Mouse (Mus musculus) kidney, embryonic 14.5 days (tissue): Measurements from ENCODE around the gene Mfng. TPM values are rescaled to one million over a fixed set of nuclear protein-coding genes. Genes with fewer than 3 reads are reported as not detected.

Source experiments
- ATAC-seq: fragments of 200-750 bp; cut with Nextera tagmentation; 2 replicates; pipeline ENCODE4 v1.8.0; 2017; ENCODE audit warnings: moderate number of reproducible peaks, mild to moderate bottlenecking, moderate TSS enrichment, moderate library complexity; ENCODE audit not compliant: low FRiP score, low TSS enrichment
- H3K27ac ChIP-seq: fragments of 300-500 bp; sonication (generic); 2 replicates; pipeline ENCODE4 v1.5.1; 2014; ENCODE audit warnings: low read depth, mild to moderate bottlenecking, low read length, moderate library complexity, mixed read lengths
- H3K27me3 ChIP-seq: fragments of 300-500 bp; sonication (generic); 2 replicates; pipeline ENCODE4 v1.6.1; 2014; ENCODE audit warnings: mild to moderate bottlenecking, low read length; ENCODE audit not compliant: control insufficient read depth, insufficient read depth
- H3K36me3 ChIP-seq: fragments of 300-500 bp; sonication (generic); 2 replicates; pipeline ENCODE4 v1.6.1; 2014; ENCODE audit warnings: low read length, mixed read lengths; ENCODE audit not compliant: control insufficient read depth, insufficient read depth
- H3K4me1 ChIP-seq: fragments of 300-500 bp; sonication (generic); 2 replicates; pipeline ENCODE4 v1.6.1; 2014; ENCODE audit warnings: low read length, mixed read lengths; ENCODE audit not compliant: control insufficient read depth, insufficient read depth
- H3K4me2 ChIP-seq: fragments of 300-500 bp; sonication (generic); replicated peaks from 2 replicates; pipeline ENCODE4 v1.6.1; 2014; ENCODE audit warnings: low read depth, mild to moderate bottlenecking, low read length
- H3K4me3 ChIP-seq: fragments of 300-500 bp; sonication (generic); 2 replicates; pipeline ENCODE4 v1.5.1; 2014; ENCODE audit warnings: mild to moderate bottlenecking, low read length
- H3K9ac ChIP-seq: fragments of 300-500 bp; sonication (generic); 2 replicates; pipeline ENCODE4 v1.6.1; 2014; ENCODE audit warnings: low read depth, mild to moderate bottlenecking, low read length, moderate library complexity
- H3K9me3 ChIP-seq: fragments of 300-500 bp; sonication (generic); 2 replicates; pipeline ENCODE4 v1.6.1; 2016; ENCODE audit warnings: low read length; ENCODE audit not compliant: control insufficient read depth
- WGBS: fragments of 180-500 bp; shearing (Covaris S2); extraction: QIAGEN DNeasy Blood & Tissue Kit; methylation state at CpG from one replicate; pipeline ENCODE4 v1.1.7; 2014; 5-methylcytosine and 5-hydroxymethylcytosine counted together
- polyA plus RNA-seq: library from polyadenylated mRNA; unstranded; fragments of >200 nt; fragmentation: Nextera tagmentation; extraction: Ambion mirVana; gene quantifications from 2 replicates; pipeline ENCODE4 v1.2.1, GENCODE M21; 2014

The Mfng gene
- polyA plus RNA-seq, 1 experiment from 2014 or later: 15.4 TPM

DNA sequence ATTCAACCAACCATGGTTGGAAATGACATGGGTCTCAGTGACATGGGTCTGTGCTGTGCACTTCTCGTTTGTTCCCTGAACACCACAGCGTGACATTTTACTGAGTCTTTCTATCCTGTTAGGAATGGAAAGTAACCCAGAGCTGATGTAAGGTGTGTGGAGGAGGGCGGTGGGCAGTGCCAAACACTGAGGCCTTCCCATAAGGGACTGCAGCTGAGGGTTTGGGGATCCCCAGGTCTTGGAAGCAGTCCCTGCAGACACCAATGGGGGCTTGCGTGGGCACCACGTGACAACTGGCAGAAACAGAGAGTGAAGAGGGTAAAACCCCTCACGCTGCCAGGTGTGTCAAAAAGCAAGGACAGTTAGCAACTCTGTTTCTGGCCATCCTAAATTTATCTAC, 15.1 kb downstream of the Mfng start:
- Histone ChIP-seq H3K9me3 (no peaks in the 10 kb centered on the region), H3K4me3 (no peak overlapping the region), H3K9ac (no peak overlapping the region), H3K4me2 (no peak overlapping the region), H3K27me3 (no peaks in the 10 kb centered on the region), H3K27ac (no peak overlapping the region), H3K4me1 (no peaks in the 10 kb centered on the region), H3K36me3 (no peaks in the 10 kb centered on the region)
- no peak for ATAC-seq
- 88% methylated on average over 6 of the region's 6 CpGs for WGBS

- Histone ChIP-seq H3K27ac (no peak overlapping the region), H3K36me3 (no peaks in the 10 kb centered on the region), H3K27me3 (no peaks in the 10 kb centered on the region), H3K4me2 (no peak overlapping the region), H3K4me1 (no peaks in the 10 kb centered on the region), H3K9ac (no peak overlapping the region), H3K9me3 (no peaks in the 10 kb centered on the region), H3K4me3 (no peak overlapping the region)
- WGBS: 67% methylated on average over 12 of the region's 12 CpGs
- ATAC-seq: no peak
Observed at GRCm38 (mm10) chr15:78755966-78756725, 17.1 kb downstream of the Mfng start.

DNA sequence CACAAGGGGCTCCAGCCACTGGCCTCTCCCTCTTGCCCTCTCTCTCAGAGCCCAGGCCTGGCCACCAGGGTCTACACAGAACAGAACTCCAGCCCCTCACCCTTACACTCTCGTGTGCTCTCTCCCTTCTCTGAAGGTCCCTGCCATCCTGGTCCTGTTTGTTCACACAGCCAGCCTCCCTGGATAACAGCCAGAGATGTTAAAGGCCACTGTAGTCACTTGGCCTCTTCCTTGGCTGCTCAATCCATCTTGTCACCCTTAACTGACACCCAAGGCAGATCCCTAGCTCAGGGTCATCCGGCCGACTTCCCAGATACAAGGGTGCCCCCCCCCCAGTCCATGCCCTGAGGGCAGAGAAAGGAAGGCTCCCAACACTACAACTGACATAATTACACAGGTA, 18.0 kb downstream of the Mfng start:
- no peak overlapping the region for H3K9ac ChIP-seq

DNA sequence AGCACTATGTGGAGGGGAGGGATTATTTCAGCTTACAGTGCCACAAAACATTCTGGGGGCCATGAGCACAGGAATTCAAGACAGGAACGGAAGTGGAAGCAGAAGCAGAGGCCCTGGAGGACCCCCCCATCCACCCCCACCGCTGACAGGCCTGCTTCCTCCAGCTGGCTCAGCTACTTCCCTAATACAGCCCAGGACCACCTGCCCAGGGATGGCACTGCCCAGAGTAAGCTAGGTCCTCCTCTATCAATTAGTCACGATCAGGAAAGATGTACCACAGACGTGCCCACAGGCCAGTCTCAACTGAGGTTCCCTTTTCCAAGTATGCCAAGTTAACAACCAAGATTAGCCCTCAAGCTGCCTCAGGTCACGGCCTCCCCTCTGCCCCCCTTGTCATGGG, 19.1 kb downstream of the Mfng start:
- 74% methylated on average over 5 of the region's 5 CpGs for WGBS
- Histone ChIP-seq H3K4me3 (no peak overlapping the region), H3K27ac (no peak overlapping the region), H3K36me3 (no peaks in the 10 kb centered on the region), H3K4me1 (no peaks in the 10 kb centered on the region), H3K27me3 (no peaks in the 10 kb centered on the region), H3K4me2 (no peak overlapping the region), H3K9me3 (no peaks in the 10 kb centered on the region), H3K9ac (no peak overlapping the region)
- no peak for ATAC-seq

More for the DNA sequence above, 18.0 kb downstream of the Mfng start:
- ATAC-seq: no peak
- H3K4me2 ChIP-seq: no peak overlapping the region
- H3K27me3 ChIP-seq: no peaks in the 10 kb centered on the region
- no peak overlapping the region for H3K4me3 ChIP-seq
- no peaks in the 10 kb centered on the region for H3K36me3 ChIP-seq
- no peak overlapping the region for H3K27ac ChIP-seq
- no peaks in the 10 kb centered on the region for H3K9me3 ChIP-seq
- WGBS: 57% methylated on average over 3 of the region's 3 CpGs
- no peaks in the 10 kb centered on the region for H3K4me1 ChIP-seq

DNA sequence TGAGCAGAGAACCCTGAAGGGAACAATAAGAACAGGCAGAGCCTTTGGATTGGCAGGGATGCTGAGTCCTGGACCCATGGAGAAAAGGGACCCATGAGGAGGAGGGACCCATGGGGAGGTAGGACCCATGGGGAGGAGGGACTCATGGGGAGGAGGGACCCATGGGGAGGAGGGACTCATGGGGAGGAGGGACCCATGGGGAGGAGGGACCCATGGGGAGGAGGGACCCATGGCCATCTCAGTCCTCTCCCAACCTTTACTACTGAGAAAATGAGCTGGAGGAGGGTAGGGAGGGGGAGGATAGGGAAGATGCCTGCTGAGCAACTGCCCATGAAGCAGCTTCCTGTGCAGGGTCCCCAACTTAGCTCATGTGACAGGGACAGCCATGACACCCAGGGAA, 20.3 kb downstream of the Mfng start:
- Histone ChIP-seq H3K4me2 (no peak overlapping the region), H3K27ac (no peak overlapping the region), H3K4me1 (no peaks in the 10 kb centered on the region), H3K27me3 (no peaks in the 10 kb centered on the region), H3K9me3 (no peaks in the 10 kb centered on the region), H3K4me3 (no peak overlapping the region), H3K36me3 (no peaks in the 10 kb centered on the region), H3K9ac (no peak overlapping the region)
- ATAC-seq: no peak

- Histone ChIP-seq H3K4me1 (no peaks in the 10 kb centered on the region), H3K4me2 (no peak overlapping the region), H3K9ac (no peak overlapping the region), H3K4me3 (no peak overlapping the region), H3K9me3 (no peaks in the 10 kb centered on the region), H3K36me3 (no peaks in the 10 kb centered on the region), H3K27ac (no peak overlapping the region), H3K27me3 (no peaks in the 10 kb centered on the region)
- whole genome bisulfite sequencing: 60% methylated on average over 6 of the region's 6 CpGs
- no peak for ATAC-seq
Observed at GRCm38 (mm10) chr15:78750608-78751350, 22.5 kb downstream of the Mfng start.

DNA sequence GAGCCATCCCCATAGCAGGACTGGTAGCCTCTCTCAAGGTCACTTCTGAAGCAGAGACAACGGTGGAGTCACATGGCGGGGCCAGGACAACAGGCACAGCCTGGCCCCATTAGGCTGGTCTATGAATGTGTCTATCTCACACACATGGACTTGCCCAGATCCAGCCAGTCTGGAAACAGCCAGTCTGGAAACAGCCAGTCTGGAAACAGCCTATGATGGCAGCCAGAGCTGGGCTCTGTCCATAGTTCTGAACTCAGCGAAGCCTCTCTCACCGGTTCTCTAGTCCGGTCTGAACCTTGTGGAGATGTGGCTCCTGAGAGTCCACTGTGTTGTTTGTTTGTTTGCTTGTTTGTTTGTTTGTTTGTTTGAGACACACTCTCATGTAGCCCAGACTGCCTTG, 23.4 kb downstream of the Mfng start:
- 30% methylated on average over 5 of the region's 5 CpGs for WGBS
- no peak overlapping the region for H3K4me3 ChIP-seq
- H3K27ac ChIP-seq: no peak overlapping the region
- H3K4me1 ChIP-seq: no peaks in the 10 kb centered on the region
- ATAC-seq: peak; percentile 53
- no peak overlapping the region for H3K9ac ChIP-seq
- H3K4me2 ChIP-seq: no peak overlapping the region
- H3K27me3 ChIP-seq: no peaks in the 10 kb centered on the region
- H3K9me3 ChIP-seq: no peaks in the 10 kb centered on the region
- H3K36me3 ChIP-seq: no peaks in the 10 kb centered on the region

GRCm38 (mm10) chr15:78744206-78744605, 29.1 kb downstream of the Mfng start:
- peak; percentile 47 for ATAC-seq
- 2% methylated on average over 5 of the region's 5 CpGs for WGBS
- H3K4me3 ChIP-seq: no peak overlapping the region
- no peaks in the 10 kb centered on the region for H3K9me3 ChIP-seq
- no peaks in the 10 kb centered on the region; the same call in 1 of the 2 replicates for H3K27me3 ChIP-seq
- H3K27ac ChIP-seq: no peak overlapping the region
- H3K36me3 ChIP-seq: no peaks in the 10 kb centered on the region
- H3K4me1 ChIP-seq: no peaks in the 10 kb centered on the region
- H3K4me2 ChIP-seq: no peak overlapping the region
- H3K9ac ChIP-seq: no peak overlapping the region

DNA sequence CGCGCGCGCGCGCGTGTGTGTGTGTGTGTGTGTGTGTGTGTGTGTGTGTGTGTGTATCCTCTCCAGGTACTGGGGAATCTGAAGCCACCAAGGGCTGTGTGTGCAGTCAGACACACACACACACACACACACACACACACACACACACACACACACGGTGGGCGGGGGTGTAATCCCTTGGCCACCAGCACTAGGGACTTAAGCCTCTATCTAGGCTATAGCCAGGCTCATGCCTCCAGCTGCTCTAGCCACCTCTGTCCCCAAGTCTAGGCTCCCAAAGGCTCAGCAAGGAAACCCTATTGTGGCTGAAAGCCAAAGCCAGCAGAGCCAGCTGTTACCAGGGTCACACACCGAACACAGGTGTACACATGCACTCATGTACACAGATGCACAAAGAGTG, 30.4 kb downstream of the Mfng start:
- H3K9me3 ChIP-seq: no peaks in the 10 kb centered on the region
- no peak overlapping the region for H3K27ac ChIP-seq
- H3K9ac ChIP-seq: no peak overlapping the region
- no peaks in the 10 kb centered on the region; the same call in 1 of the 2 replicates for H3K27me3 ChIP-seq
- no peak for ATAC-seq
- WGBS: 74% methylated on average over 10 of the region's 10 CpGs
- H3K4me2 ChIP-seq: no peak overlapping the region
- no peaks in the 10 kb centered on the region for H3K36me3 ChIP-seq
- H3K4me3 ChIP-seq: no peak overlapping the region
- H3K4me1 ChIP-seq: peaks cover 2% of the 10 kb centered on the region; the same call in 1 of the 2 replicates
